Mouse (Mus musculus): ENCODE results near the gene Ncbp3. TPM values are rescaled to one million over a fixed set of nuclear protein-coding genes. Genes with fewer than 3 reads are reported as not detected.

The Ncbp3 gene
- total and polyA plus RNA-seq, 3 experiments, result 8.4 to 9.3 TPM; not detected in 1

DNA sequence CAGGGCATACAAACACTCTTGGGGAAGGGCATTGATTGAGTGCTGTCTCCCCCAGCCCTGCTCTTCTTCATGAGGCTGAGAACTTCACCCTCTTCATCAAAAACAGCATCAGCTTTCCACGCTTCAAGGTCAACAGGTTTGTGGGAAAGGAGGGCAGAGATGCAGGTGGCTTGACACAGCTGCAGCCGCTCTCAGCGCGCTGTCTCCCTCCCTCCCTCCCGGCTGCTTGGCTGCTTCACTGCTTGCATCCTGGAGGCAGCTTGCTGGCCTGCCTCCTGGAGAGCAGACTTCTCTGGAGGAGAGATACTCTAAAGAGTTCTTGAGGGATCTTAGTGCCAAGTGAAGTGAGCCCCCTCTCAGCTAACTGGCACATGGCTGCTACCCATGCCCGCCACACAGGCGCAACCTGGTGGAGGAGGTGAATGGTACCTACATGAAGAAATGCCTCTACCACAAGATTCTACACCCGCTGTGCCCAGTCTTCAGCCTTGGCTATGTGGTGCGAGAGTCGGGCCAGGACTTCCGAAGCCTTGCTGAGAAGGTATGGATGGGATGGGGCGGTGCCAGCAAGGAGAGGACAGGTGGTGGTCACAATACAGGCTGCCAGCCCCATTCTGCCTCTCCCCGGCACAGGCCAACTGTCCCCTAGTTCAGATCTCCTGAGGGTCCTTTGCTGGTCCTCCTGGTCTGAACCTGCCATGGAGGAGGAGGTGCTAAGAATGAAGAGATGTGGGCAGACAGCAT, 37.9 kb upstream of the Ncbp3 start:
- no peak overlapping the region for H3K9ac ChIP-seq (ENCODE audit: control insufficient read depth, low read depth, low read length, poor library complexity, severe bottlenecking)
- H3K27ac ChIP-seq (ENCODE audit: control insufficient read depth, low read depth, low read length), result no peak overlapping the region
- TF ChIP-seq JUND (IDR thresholded peaks at IDR 0.05; ENCODE audit: low read depth, low read length) (no peak), MAZ (IDR thresholded peaks at IDR 0.05; ENCODE audit: low read depth, low read length) (no peak), GATA1 (IDR thresholded peaks at IDR 0.05; ENCODE audit: low read depth, low read length) (no peak), USF1 (IDR thresholded peaks at IDR 0.05; ENCODE audit: low read depth, low read length) (no peak), ZMIZ1 (IDR thresholded peaks at IDR 0.05; ENCODE audit: low read depth, low read length) (no peak), MXI1 (IDR thresholded peaks at IDR 0.05; ENCODE audit: low read depth, low read length) (no peak), USF2 (IDR thresholded peaks at IDR 0.05; ENCODE audit: borderline replicate concordance in 1 of 2, insufficient read depth in 1 of 2, low read depth in 1 of 2, low read length in 2 of 2) (no peak), UBTF (IDR thresholded peaks at IDR 0.05; ENCODE audit: borderline replicate concordance, insufficient read depth, low read depth, low read length) (no peak), POLR2AphosphoS5 (IDR thresholded peaks at IDR 0.05; ENCODE audit: borderline replicate concordance, low read depth, low read length) (no peak), NELFE (IDR thresholded peaks at IDR 0.05; ENCODE audit: low read depth, low read length) (no peak), CTCF (IDR thresholded peaks at IDR 0.05 in 2 of 3, conservative IDR thresholded peaks at IDR 0.05 in 1 of 3; ENCODE audit: control insufficient read depth in 1 of 3, insufficient read depth in 1 of 3, low read depth in 2 of 3, low read length in 3 of 3, poor library complexity in 1 of 3, severe bottlenecking in 1 of 3) (no peak), RCOR1 (IDR thresholded peaks at IDR 0.05; ENCODE audit: low read depth, low read length) (no peak), GABPA (IDR thresholded peaks at IDR 0.05; ENCODE audit: low read depth, low read length) (no peak), NRF1 (IDR thresholded peaks at IDR 0.05; ENCODE audit: insufficient read depth, low read depth, low read length, poor library complexity, severe bottlenecking) (no peak), MEF2A (IDR thresholded peaks at IDR 0.05; ENCODE audit: extremely low read depth, insufficient replicate concordance, low read depth, low read length, poor library complexity, severe bottlenecking) (no peak), TBP (IDR thresholded peaks at IDR 0.05; ENCODE audit: low read depth, low read length) (no peak), KAT2A (conservative IDR thresholded peaks at IDR 0.05; ENCODE audit: low read depth, low read length) (no peak), MYC (IDR thresholded peaks at IDR 0.05; ENCODE audit: low read depth, low read length) (no peak), POLR2AphosphoS2 (IDR thresholded peaks at IDR 0.05; ENCODE audit: low read length) (no peak), SIN3A (IDR thresholded peaks at IDR 0.05; ENCODE audit: low read length) (no peak)
- H3K36me3 ChIP-seq (ENCODE audit: control insufficient read depth in 1 of 2, insufficient read depth in 2 of 2, low read length in 2 of 2), result peaks cover 0 to 2% of the 10 kb centered on the region in 2 experiments; a peak in 1 of 4 replicates
- no peak for DNase-seq (ENCODE audit: low read depth, low spot score)
- peaks cover 0 to 14% of the 10 kb centered on the region in 2 experiments; a peak in 2 of 4 replicates for H3K4me1 ChIP-seq (ENCODE audit: control insufficient read depth in 1 of 2, insufficient read depth in 2 of 2, low read length in 2 of 2)
- no peak overlapping the region for H3K4me3 ChIP-seq (ENCODE audit: control insufficient read depth in 1 of 2, insufficient read depth in 1 of 2, low read depth in 2 of 2, low read length in 2 of 2)
- no peaks in the 10 kb centered on the region for H3K79me2 ChIP-seq (ENCODE audit: control insufficient read depth, insufficient read depth, low read length, poor library complexity)
- H3K9me3 ChIP-seq (replicated peaks; ENCODE audit: insufficient read depth, low read length), result no peaks in the 10 kb centered on the region
- no peaks in the 10 kb centered on the region for H3K27me3 ChIP-seq (ENCODE audit: control insufficient read depth in 1 of 2, insufficient read depth in 2 of 2, low read length in 2 of 2)

Data from MEL (cell line).